Mouse (Mus musculus): ENCODE measurements around the gene Arpc2.

Arpc2 gene

GRCm38 (mm10) chr1:74295456-74296171, 59.7 kb downstream of the Arpc2 start:
- H3K4me3 ChIP-seq (replicated peaks; ENCODE audit: low read length), result no peak overlapping the region
- H3K36me3 ChIP-seq (ENCODE audit: insufficient read depth, low read length), result peaks cover 80% of the 10 kb centered on the region
- TF ChIP-seq NANOG (IDR thresholded peaks at IDR 0.05; ENCODE audit: borderline replicate concordance, low read length) (no peak), CTCF (conservative IDR thresholded peaks at IDR 0.05; ENCODE audit: low read length) (no peak), POU5F1 (IDR thresholded peaks at IDR 0.05; ENCODE audit: borderline replicate concordance, low read length) (no peak)
- H3K4me1 ChIP-seq (replicated peaks; ENCODE audit: low read depth, low read length), result peaks cover 55% of the 10 kb centered on the region
- no peaks in the 10 kb centered on the region for H3K27me3 ChIP-seq (ENCODE audit: insufficient read depth, low read length)
- H3K9me3 ChIP-seq (ENCODE audit: low read length), result no peaks in the 10 kb centered on the region

DNA sequence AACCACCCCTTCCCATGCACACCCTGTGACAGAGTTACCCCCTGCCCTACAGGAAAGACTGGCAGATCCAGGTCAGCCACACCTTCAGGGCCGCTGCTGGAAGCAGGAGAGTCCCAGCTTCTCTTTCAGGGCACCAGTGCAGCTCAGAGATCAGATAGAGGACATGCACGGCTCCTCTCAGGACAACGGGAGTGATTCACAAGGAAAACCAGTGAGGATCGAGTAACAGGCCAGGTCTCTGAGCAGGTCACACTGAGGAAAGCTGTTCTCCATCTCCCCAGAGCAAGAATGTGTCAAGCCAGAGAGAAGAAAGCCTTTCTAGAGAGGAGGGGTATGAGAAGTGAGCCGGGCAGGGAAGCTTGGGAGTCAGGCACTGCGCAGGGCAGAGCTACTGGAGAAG, 60.6 kb downstream of the Arpc2 start:
- no peak overlapping the region for H3K4me3 ChIP-seq (replicated peaks; ENCODE audit: low read length)
- no peaks in the 10 kb centered on the region for H3K9me3 ChIP-seq (ENCODE audit: low read length)
- H3K36me3 ChIP-seq (ENCODE audit: insufficient read depth, low read length), result peaks cover 76% of the 10 kb centered on the region
- H3K4me1 ChIP-seq (replicated peaks; ENCODE audit: low read depth, low read length), result peaks cover 58% of the 10 kb centered on the region
- no peak for TF ChIP-seq CTCF (conservative IDR thresholded peaks at IDR 0.05; ENCODE audit: low read length)
- no peak for TF ChIP-seq POU5F1 (IDR thresholded peaks at IDR 0.05; ENCODE audit: borderline replicate concordance, low read length)
- TF ChIP-seq NANOG (IDR thresholded peaks at IDR 0.05; ENCODE audit: borderline replicate concordance, low read length), result no peak
- no peaks in the 10 kb centered on the region for H3K27me3 ChIP-seq (ENCODE audit: insufficient read depth, low read length)

DNA sequence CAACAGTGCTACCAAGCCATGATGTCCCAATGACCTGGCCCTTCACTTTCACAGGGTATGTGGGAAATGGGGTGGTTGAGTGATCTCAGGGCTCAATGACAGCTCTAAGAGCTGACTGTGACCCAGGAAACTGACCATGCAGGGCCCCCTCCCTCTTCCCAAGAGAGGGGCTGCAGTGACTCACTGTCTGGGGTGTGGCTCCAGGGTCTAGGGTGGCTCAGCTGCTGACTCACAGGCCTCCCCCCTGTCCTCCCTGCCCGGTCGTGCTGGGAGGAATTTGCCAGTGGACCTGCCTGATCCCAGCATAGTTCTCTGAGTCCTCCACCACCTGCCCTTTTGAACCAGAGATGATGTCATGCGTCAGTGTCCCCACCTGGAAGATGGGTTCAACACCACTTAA, 61.4 kb downstream of the Arpc2 start:
- Histone ChIP-seq H3K36me3 (ENCODE audit: insufficient read depth, low read length) (peaks cover 73% of the 10 kb centered on the region), H3K4me1 (replicated peaks; ENCODE audit: low read depth, low read length) (peaks cover 61% of the 10 kb centered on the region)
- TF ChIP-seq CTCF (conservative IDR thresholded peaks at IDR 0.05; ENCODE audit: low read length) (no peak), POU5F1 (IDR thresholded peaks at IDR 0.05; ENCODE audit: borderline replicate concordance, low read length) (no peak), NANOG (IDR thresholded peaks at IDR 0.05; ENCODE audit: borderline replicate concordance, low read length) (no peak)

DNA sequence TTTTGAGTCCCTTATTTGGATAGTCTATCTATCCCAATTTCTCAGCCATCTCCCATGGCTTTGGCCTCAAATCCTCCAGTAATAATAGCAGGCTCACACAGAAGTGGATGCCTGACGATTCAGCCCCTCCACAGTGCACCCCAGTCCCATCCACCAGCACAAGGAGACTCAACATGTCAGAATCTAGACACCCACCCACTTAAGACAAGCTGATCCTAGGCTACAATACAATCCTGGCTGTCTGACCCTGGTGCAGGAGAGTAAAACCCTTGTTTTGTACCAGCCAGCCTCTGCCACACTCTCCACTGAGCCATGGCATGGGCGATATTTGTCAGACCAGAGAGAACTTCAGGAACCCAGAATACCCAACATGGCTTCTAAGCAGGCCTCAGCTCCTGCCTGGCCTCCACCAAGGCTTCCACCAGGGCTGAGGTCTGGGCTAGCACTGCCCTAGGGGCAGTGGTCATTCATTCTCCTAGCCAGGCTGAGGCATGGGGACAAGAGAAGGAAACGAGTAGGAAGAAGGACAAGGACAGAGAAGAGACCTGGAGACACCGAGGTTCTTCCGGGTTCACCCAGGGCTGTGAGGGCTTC, 62.4 kb downstream of the Arpc2 start:
- Histone ChIP-seq H3K4me1 (replicated peaks; ENCODE audit: low read depth, low read length) (peaks cover 70% of the 10 kb centered on the region), H3K4me3 (replicated peaks; ENCODE audit: low read length) (no peak overlapping the region), H3K9me3 (ENCODE audit: low read length) (no peaks in the 10 kb centered on the region), H3K36me3 (ENCODE audit: insufficient read depth, low read length) (peaks cover 63% of the 10 kb centered on the region), H3K27me3 (ENCODE audit: insufficient read depth, low read length) (no peaks in the 10 kb centered on the region)
- TF ChIP-seq POU5F1 (IDR thresholded peaks at IDR 0.05; ENCODE audit: borderline replicate concordance, low read length) (no peak), NANOG (IDR thresholded peaks at IDR 0.05; ENCODE audit: borderline replicate concordance, low read length) (no peak), CTCF (conservative IDR thresholded peaks at IDR 0.05; ENCODE audit: low read length) (no peak)

More for the DNA sequence above, 61.4 kb downstream of the Arpc2 start:
- H3K27me3 ChIP-seq (ENCODE audit: insufficient read depth, low read length), result no peaks in the 10 kb centered on the region
- no peaks in the 10 kb centered on the region for H3K9me3 ChIP-seq (ENCODE audit: low read length)
- H3K4me3 ChIP-seq (replicated peaks; ENCODE audit: low read length), result no peak overlapping the region

DNA sequence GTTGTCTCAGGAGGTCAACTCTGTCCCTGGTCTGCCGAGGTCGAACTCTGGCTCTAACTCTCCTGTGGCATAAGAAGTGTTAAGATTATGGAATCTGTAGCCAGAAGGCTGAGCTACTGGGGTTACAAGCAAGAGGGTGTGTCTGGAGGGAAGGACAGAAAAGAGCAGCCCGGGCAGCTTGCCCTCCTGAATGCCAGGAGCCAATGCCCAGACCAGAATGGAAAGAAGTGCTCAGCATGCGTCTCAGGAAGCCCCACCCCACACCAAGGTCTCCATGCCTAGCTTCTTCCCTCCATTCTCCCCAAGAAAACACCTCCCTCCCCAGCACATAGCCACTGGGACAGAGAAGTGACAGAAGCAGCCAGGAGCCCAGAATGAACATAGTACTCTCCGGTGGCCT, 63.1 kb downstream of the Arpc2 start:
- no peaks in the 10 kb centered on the region for H3K27me3 ChIP-seq (ENCODE audit: insufficient read depth, low read length)
- TF ChIP-seq CTCF (conservative IDR thresholded peaks at IDR 0.05; ENCODE audit: low read length), result no peak
- no peak for TF ChIP-seq NANOG (IDR thresholded peaks at IDR 0.05; ENCODE audit: borderline replicate concordance, low read length)
- TF ChIP-seq POU5F1 (IDR thresholded peaks at IDR 0.05; ENCODE audit: borderline replicate concordance, low read length), result no peak
- H3K9me3 ChIP-seq (ENCODE audit: low read length), result no peaks in the 10 kb centered on the region
- H3K36me3 ChIP-seq (ENCODE audit: insufficient read depth, low read length), result peaks cover 56% of the 10 kb centered on the region
- H3K4me3 ChIP-seq (replicated peaks; ENCODE audit: low read length), result peak overlapping the region; percentile 20; the same call in 1 of the 2 replicates
- peaks cover 73% of the 10 kb centered on the region for H3K4me1 ChIP-seq (replicated peaks; ENCODE audit: low read depth, low read length)

- no peak for TF ChIP-seq CTCF (conservative IDR thresholded peaks at IDR 0.05; ENCODE audit: low read length)
- no peak for TF ChIP-seq POU5F1 (IDR thresholded peaks at IDR 0.05; ENCODE audit: borderline replicate concordance, low read length)
- H3K27me3 ChIP-seq (ENCODE audit: insufficient read depth, low read length), result no peaks in the 10 kb centered on the region
- no peaks in the 10 kb centered on the region for H3K9me3 ChIP-seq (ENCODE audit: low read length)
- peaks cover 79% of the 10 kb centered on the region for H3K4me1 ChIP-seq (replicated peaks; ENCODE audit: low read depth, low read length)
- peaks cover 44% of the 10 kb centered on the region for H3K36me3 ChIP-seq (ENCODE audit: insufficient read depth, low read length)
- no peak overlapping the region for H3K4me3 ChIP-seq (replicated peaks; ENCODE audit: low read length)
Measured at GRCm38 (mm10) chr1:74300347-74301110, 64.6 kb downstream of the Arpc2 start.

DNA sequence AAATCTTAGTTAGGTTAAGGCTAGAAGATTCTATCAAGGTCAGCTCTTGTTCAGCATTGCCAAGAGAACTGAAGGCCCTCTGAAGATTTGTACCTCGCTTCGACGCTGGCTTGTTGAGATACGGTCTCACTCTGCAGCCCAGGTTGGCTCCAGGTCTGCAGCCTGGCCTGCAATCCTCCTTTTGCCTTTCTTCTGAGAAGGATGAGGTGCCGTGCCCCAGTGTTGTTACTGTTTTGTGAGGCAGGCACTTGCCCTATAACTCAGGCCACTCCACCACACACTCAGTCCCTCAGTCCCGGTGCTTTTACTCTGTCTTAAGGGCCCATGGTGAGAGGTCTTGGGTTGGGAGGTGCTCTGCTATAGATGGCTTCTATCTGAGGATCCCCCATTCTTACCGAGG, 66.3 kb downstream of the Arpc2 start:
- H3K36me3 ChIP-seq (ENCODE audit: insufficient read depth, low read length), result peaks cover 28% of the 10 kb centered on the region
- no peaks in the 10 kb centered on the region for H3K9me3 ChIP-seq (ENCODE audit: low read length)
- H3K27me3 ChIP-seq (ENCODE audit: insufficient read depth, low read length), result no peaks in the 10 kb centered on the region
- peaks cover 79% of the 10 kb centered on the region for H3K4me1 ChIP-seq (replicated peaks; ENCODE audit: low read depth, low read length)
- TF ChIP-seq CTCF (conservative IDR thresholded peaks at IDR 0.05; ENCODE audit: low read length), result no peak
- TF ChIP-seq POU5F1 (IDR thresholded peaks at IDR 0.05; ENCODE audit: borderline replicate concordance, low read length), result no peak
- no peak for TF ChIP-seq NANOG (IDR thresholded peaks at IDR 0.05; ENCODE audit: borderline replicate concordance, low read length)
- H3K4me3 ChIP-seq (replicated peaks; ENCODE audit: low read length), result no peak overlapping the region

DNA sequence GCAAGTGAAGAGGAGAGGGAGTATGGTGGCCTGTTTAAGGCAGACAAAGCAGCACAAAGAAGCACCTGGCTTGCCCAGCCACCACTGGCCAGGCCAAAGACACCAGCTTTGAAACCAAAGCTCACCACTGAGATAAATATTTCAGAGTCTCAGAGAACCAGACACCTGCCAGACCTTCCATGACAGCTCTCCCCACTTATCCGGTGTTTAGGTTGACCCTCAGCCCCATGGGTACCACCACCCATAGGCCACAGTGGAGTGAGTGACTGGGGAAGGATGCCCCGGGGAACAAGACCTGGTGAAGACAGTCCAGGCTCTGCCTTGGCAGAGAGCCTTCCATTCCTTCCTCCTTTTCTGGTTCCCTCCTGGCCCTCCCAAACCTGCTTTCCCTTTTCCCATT, 67.0 kb downstream of the Arpc2 start:
- Histone ChIP-seq H3K27me3 (ENCODE audit: insufficient read depth, low read length) (no peaks in the 10 kb centered on the region), H3K4me1 (replicated peaks; ENCODE audit: low read depth, low read length) (peaks cover 81% of the 10 kb centered on the region), H3K36me3 (ENCODE audit: insufficient read depth, low read length) (peaks cover 22% of the 10 kb centered on the region), H3K4me3 (replicated peaks; ENCODE audit: low read length) (0 out of 2 replicates have a peak overlapping the region, but pooled peaks have one; percentile 5), H3K9me3 (ENCODE audit: low read length) (no peaks in the 10 kb centered on the region)
- TF ChIP-seq POU5F1 (IDR thresholded peaks at IDR 0.05; ENCODE audit: borderline replicate concordance, low read length) (no peak), NANOG (IDR thresholded peaks at IDR 0.05; ENCODE audit: borderline replicate concordance, low read length) (no peak), CTCF (conservative IDR thresholded peaks at IDR 0.05; ENCODE audit: low read length) (no peak)
